Mouse (Mus musculus) mouse trophoblast stem cell (cell line): ENCODE measurements around the gene Apom.

ENCODE experiments used
- in situ Hi-C, 2 experiments: fragments of 300-500 bp; cut with MseI, MboI; formaldehyde crosslinking; loops; 2 replicates in 1 of 2; 3 replicates in 1 of 2; pipeline ENCODE4 v1.15.1; 2025

Gene Apom

GRCm38 (mm10) chr17:35131500-35132173, at the start of gene Apom:
TSS of gene Apom (minus strand) at chr17:35132050.
- in situ Hi-C loops, result no loop called here

GRCm38 (mm10) chr17:35180093-35180492, 48.2 kb upstream of the Apom start:
- in situ Hi-C loops, result no loop called here

- in situ Hi-C loops, result loop anchor here in 1 of 2 experiments (5.0 kb wide), 1 partner anchor 54 kb away; the partner anchor contains the start of gene Atp6v1g2
Measured at GRCm38 (mm10) chr17:35178528-35178927, 46.7 kb upstream of the Apom start.

GRCm38 (mm10) chr17:35175968-35176367, 44.1 kb upstream of the Apom start, which contains the start of gene Aif1:
TSS of gene Aif1 (minus strand) at chr17:35176068.
- in situ Hi-C loops, result loop anchor here in 1 of 2 experiments (5.0 kb wide), 1 partner anchor 56 kb away; the partner anchor contains the start of gene Atp6v1g2

- in situ Hi-C loops, result loop anchor here in 1 of 2 experiments (5.0 kb wide), 1 partner anchor 57 kb away; the partner anchor contains the start of gene Atp6v1g2
Measured at GRCm38 (mm10) chr17:35175382-35175781, 43.5 kb upstream of the Apom start.

- in situ Hi-C loops, result loop anchor here in 1 of 2 experiments (5.0 kb wide), 1 partner anchor 58 kb away; the partner anchor contains the start of gene Atp6v1g2
Measured at GRCm38 (mm10) chr17:35174201-35174977, 42.5 kb upstream of the Apom start.

GRCm38 (mm10) chr17:35173329-35173728, 41.5 kb upstream of the Apom start:
- in situ Hi-C loops, result loop anchor here in 1 of 2 experiments (5.0 kb wide), 1 partner anchor 59 kb away; the partner anchor contains the start of gene Atp6v1g2

- in situ Hi-C loops, result loop anchor here in 1 of 2 experiments (5.0 kb wide), 1 partner anchor 60 kb away; the partner anchor contains the start of gene Atp6v1g2
Measured at GRCm38 (mm10) chr17:35172445-35173234, 40.8 kb upstream of the Apom start.

- in situ Hi-C loops, result no loop called here
Measured at GRCm38 (mm10) chr17:35168541-35169207, 36.8 kb upstream of the Apom start.

- in situ Hi-C loops, result no loop called here
Measured at GRCm38 (mm10) chr17:35167794-35168193, 35.9 kb upstream of the Apom start.

GRCm38 (mm10) chr17:35166352-35167035, 34.6 kb upstream of the Apom start:
- in situ Hi-C loops, result no loop called here

GRCm38 (mm10) chr17:35165451-35166155, 33.8 kb upstream of the Apom start:
- in situ Hi-C loops, result no loop called here

- in situ Hi-C loops, result no loop called here
Measured at GRCm38 (mm10) chr17:35164568-35165450, 33.0 kb upstream of the Apom start, which contains the start of gene Prrc2a. TSS of gene Prrc2a (minus strand) at chr17:35164897.

GRCm38 (mm10) chr17:35164218-35164567, 32.3 kb upstream of the Apom start:
- in situ Hi-C loops, result no loop called here

GRCm38 (mm10) chr17:35163326-35164081, 31.7 kb upstream of the Apom start:
- in situ Hi-C loops, result no loop called here

GRCm38 (mm10) chr17:35162730-35163129, 30.9 kb upstream of the Apom start:
- in situ Hi-C loops, result no loop called here

- in situ Hi-C loops, result no loop called here
Measured at GRCm38 (mm10) chr17:35162121-35162520, 30.3 kb upstream of the Apom start.

GRCm38 (mm10) chr17:35161421-35161820, 29.6 kb upstream of the Apom start:
- in situ Hi-C loops, result no loop called here
